Mouse (Mus musculus) CH12.LX (cell line): ENCODE results near the gene BC051019. TPM values are rescaled to one million over a fixed set of nuclear protein-coding genes. Genes with fewer than 3 reads are reported as not detected.
A peak's percentile ranks its signal among the peaks of the same experiment; 100 is the strongest.

Experiments
- DNase-seq: peaks from one replicate; pipeline ENCODE4 v3.0.0-alpha.2; 2013; ENCODE audit errors: extremely low read depth
- H3K27ac ChIP-seq: 2 replicates; pipeline ENCODE4 v1.5.1; 2012; ENCODE audit warnings: low read depth, mild to moderate bottlenecking, control low read depth, moderate library complexity; ENCODE audit not compliant: insufficient read depth
- H3K27me3 ChIP-seq: replicated peaks from 2 replicates; pipeline ENCODE3; 2012; ENCODE audit warnings: inconsistent platforms
- H3K36me3 ChIP-seq, 2 experiments: replicated peaks in 1 of 2; 2 replicates each; pipeline versions ENCODE3 to v1.6.1; 2012; ENCODE audit warnings: inconsistent platforms in 1 of 2, low read length in 1 of 2, mild to moderate bottlenecking in 1 of 2, mixed read lengths in 1 of 2, moderate library complexity in 1 of 2; ENCODE audit not compliant: control insufficient read depth in 1 of 2, insufficient read depth in 1 of 2
- H3K4me1 ChIP-seq, 2 experiments: 2 replicates each; pipeline ENCODE4 v1.6.1; 2012; ENCODE audit warnings: inconsistent platforms in 1 of 2, moderate library complexity in 1 of 2; ENCODE audit not compliant: insufficient read depth in 2 of 2, control insufficient read depth in 1 of 2
- H3K4me2 ChIP-seq: 2 replicates; pipeline ENCODE4 v1.6.1; 2012; ENCODE audit warnings: low read depth, mild to moderate bottlenecking, control low read depth; ENCODE audit not compliant: poor library complexity, insufficient read depth, severe bottlenecking
- H3K4me3 ChIP-seq, 3 experiments: fragments of 150-350 bp in 1 of 3; sonication (generic) in 1 of 3; replicated peaks in 1 of 3; 2 replicates each; pipeline versions ENCODE3 to v1.5.1; 2011 to 2012; ENCODE audit warnings: low read depth in 2 of 3, low read length in 2 of 3, mild to moderate bottlenecking in 2 of 3, moderate library complexity in 2 of 3, control low read depth in 1 of 3, improper control_type of control experiment in 1 of 3, inconsistent platforms in 1 of 3, mixed read lengths in 1 of 3; ENCODE audit not compliant: poor library complexity in 1 of 3
- H3K79me2 ChIP-seq: replicated peaks from 2 replicates; pipeline ENCODE4 v1.6.1; 2012; ENCODE audit warnings: mild to moderate bottlenecking, moderate library complexity; ENCODE audit not compliant: control insufficient read depth, poor library complexity, insufficient read depth, severe bottlenecking; ENCODE audit errors: extremely low read depth
- H3K9ac ChIP-seq: 2 replicates; pipeline ENCODE4 v1.6.1; 2012; ENCODE audit warnings: low read depth, mild to moderate bottlenecking, control low read depth, moderate library complexity; ENCODE audit not compliant: insufficient read depth
- H3K9me3 ChIP-seq: replicated peaks from 2 replicates; pipeline ENCODE3; 2012; ENCODE audit warnings: low read length, inconsistent platforms, mixed read lengths
- CHD2 ChIP-seq: IDR thresholded peaks from 2 replicates; pipeline ENCODE4 v1.6.1; 2011; ENCODE audit warnings: low read length, improper control_type of control experiment
- CTCF ChIP-seq, 2 experiments: IDR thresholded peaks in 1 of 2; conservative IDR thresholded peaks in 1 of 2; 2 replicates each; pipeline ENCODE4 v1.5.1; 2011 to 2012; ENCODE audit warnings: low read depth in 2 of 2, low read length in 2 of 2, improper control_type of control experiment in 1 of 2, inconsistent platforms in 1 of 2, mild to moderate bottlenecking in 1 of 2, moderate library complexity in 1 of 2
- ELF1 ChIP-seq: IDR thresholded peaks from 2 replicates; pipeline ENCODE4 v1.6.1; 2014; ENCODE audit warnings: low read depth, mild to moderate bottlenecking, inconsistent platforms, low read length, improper control_type of control experiment
- IRF4 ChIP-seq: IDR thresholded peaks from 2 replicates; pipeline ENCODE4 v1.6.1; 2014; ENCODE audit warnings: low read depth, mild to moderate bottlenecking, inconsistent platforms, low read length, improper control_type of control experiment
- JUN ChIP-seq: IDR thresholded peaks from 2 replicates; pipeline ENCODE4 v1.6.1; 2011; ENCODE audit warnings: low read depth, mild to moderate bottlenecking, low read length, improper control_type of control experiment, moderate library complexity; ENCODE audit not compliant: insufficient read depth
- MAFK ChIP-seq: IDR thresholded peaks from 2 replicates; pipeline ENCODE4 v1.6.1; 2011; ENCODE audit warnings: low read length, improper control_type of control experiment; ENCODE audit not compliant: insufficient replicate concordance
- MAX ChIP-seq: IDR thresholded peaks from 2 replicates; pipeline ENCODE4 v1.6.1; 2011; ENCODE audit warnings: low read length, improper control_type of control experiment
- MAZ ChIP-seq: IDR thresholded peaks from 2 replicates; pipeline ENCODE4 v1.6.1; 2012; ENCODE audit warnings: low read depth, mild to moderate bottlenecking, inconsistent platforms, low read length, improper control_type of control experiment, moderate library complexity
- PAX5 ChIP-seq: IDR thresholded peaks from 2 replicates; pipeline ENCODE4 v1.6.1; 2012; ENCODE audit warnings: low read length, inconsistent platforms, mixed read lengths
- USF1 ChIP-seq: IDR thresholded peaks from 2 replicates; pipeline ENCODE4 v1.6.1; 2014; ENCODE audit warnings: low read depth, mild to moderate bottlenecking, inconsistent platforms, low read length, improper control_type of control experiment
- ZKSCAN1 ChIP-seq: IDR thresholded peaks from 2 replicates; pipeline ENCODE4 v1.6.1; 2012; ENCODE audit warnings: low read depth, inconsistent platforms, low read length, improper control_type of control experiment, borderline replicate concordance
- dilution Hi-C: fragments of 300-500 bp; cut with MboI; formaldehyde crosslinking; loops from 2 replicates; pipeline ENCODE4 v1.14.3; 2020; ENCODE audit warnings: low sequenced_read_pairs; ENCODE audit not compliant: extremely low pct_unique_long_range_greater_than_20kb, extremely low pct_ligation_motif_present
- in situ Hi-C: fragments of 300-500 bp; cut with MboI; formaldehyde crosslinking; loops from 3 replicates; pipeline ENCODE4 v1.14.3; 2019; ENCODE audit warnings: low sequenced_read_pairs, low pct_ligation_motif_present, low pct_unique_long_range_greater_than_20kb, mixed read lengths
- polyA plus RNA-seq: library from polyadenylated mRNA; unstranded; fragments of >175 nt; gene quantifications from 2 replicates; pipeline ENCODE4 v1.2.1, GENCODE M21; 2012; ENCODE audit warnings: low read depth; ENCODE audit not compliant: insufficient read length
- total RNA-seq, 2 experiments: library from RNA; depleted of rRNA; stranded (reverse); fragments of 300-350 nt in 1 of 2; fragments of >200 nt in 1 of 2; gene quantifications; 2 replicates each; pipeline ENCODE4 v1.2.3; 2012 to 2014

Gene BC051019
- total and polyA plus RNA-seq, 3 experiments: 0.17 to 0.33 TPM; not detected in 1

DNA sequence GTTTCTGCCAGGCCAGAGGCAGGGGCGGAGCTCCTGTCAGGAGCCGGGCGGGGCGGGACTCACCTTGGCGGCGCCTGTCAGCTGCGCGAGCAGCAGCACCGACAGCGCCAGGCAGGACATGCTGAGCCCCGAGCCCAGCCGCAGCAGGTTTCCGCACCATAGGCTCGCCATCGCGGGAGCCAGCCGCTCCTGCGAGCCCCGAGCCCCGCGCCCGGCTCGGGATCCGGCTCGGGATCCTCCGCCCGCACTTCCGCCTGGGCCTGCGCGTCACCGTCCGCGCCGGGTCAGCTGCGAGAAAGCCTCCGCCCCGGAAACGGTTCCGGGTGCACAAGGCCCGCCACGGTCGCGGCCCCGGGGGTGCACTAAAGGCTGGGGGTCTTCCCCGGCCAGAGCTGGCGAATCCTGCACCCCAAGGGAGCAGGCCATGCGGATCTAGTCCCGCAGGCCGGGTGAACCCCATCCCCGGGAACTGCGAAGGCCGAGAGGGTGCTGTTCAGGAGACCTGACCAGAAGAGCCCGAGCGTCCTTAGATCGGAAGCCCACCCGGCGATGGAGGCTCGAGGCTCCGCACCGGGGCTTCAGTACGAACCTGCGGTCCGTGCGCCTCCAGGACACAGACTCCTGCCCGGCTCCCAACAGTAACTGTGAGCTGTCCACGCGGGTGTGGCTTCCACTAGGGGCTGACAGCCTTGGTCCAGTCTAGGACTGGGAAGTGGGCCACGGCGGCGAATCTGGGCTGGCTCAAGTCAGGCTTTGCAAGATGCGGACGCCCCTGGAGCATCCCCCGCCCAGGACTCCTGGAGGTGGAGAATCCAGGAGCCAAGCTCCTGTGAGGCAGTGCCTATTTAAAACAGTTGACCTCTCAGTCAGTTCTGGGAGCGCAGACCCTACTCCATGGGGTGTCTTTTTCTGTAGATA lies 28.6 kb upstream of the BC051019 start, which contains the start of gene Tmem9b (continued):
- no peak for TF ChIP-seq ZKSCAN1
- peak; percentile 92 for TF ChIP-seq ELF1
- peak; percentile 17; the same call in 1 of the 2 replicates for TF ChIP-seq MAX
- no peak; the same call in 1 of the 2 replicates for TF ChIP-seq USF1
- no peak for TF ChIP-seq MAZ
- TF ChIP-seq CHD2: no peak; the same call in 1 of the 2 replicates
- TF ChIP-seq JUN: no peak
- TF ChIP-seq PAX5: no peak

DNA sequence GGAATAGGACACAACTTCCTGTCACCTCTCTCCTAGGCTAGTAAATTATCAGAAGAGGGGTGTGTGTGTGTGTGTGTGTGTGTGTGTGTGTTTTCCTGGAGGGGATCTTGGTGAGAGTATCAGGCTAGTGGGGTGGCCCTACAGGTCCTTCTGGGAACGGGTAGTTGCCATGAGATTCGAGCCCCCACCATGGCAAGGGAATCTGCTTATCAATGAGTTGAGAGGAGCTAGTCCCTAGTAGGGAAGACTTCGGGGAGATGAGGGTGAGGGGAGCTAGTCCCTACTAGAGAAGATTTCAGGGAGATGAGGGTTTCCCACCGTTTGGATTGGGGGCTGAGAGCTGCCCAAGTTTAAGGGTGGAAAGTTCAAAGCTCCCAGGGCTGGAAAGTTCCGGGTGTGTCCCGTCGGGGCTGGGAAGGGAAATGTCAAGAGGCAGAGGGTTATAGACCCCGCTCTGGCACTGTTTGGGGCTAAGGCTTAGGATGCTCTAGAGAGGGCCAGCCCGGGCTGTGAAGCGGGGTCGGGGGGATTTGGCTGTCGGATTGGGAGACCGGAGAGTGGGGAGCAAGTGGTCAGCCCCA lies 27.9 kb upstream of the BC051019 start:
- dilution Hi-C loops: no loop called here
- peak overlapping the region; percentile 92 for H3K9ac ChIP-seq

GRCm38 (mm10) chr7:109747747-109748146 lies 24.1 kb upstream of the BC051019 start:
- Histone ChIP-seq H3K9me3 (no peaks in the 10 kb centered on the region), H3K27ac (no peak overlapping the region), H3K79me2 (no peaks in the 10 kb centered on the region)
- in situ Hi-C loops: no loop called here
- TF ChIP-seq MAFK (no peak), CTCF (conservative IDR thresholded peaks at IDR 0.05 in 1 of 2, IDR thresholded peaks at IDR 0.05 in 1 of 2; ENCODE audit: low read depth in 2 of 2, low read length in 2 of 2) (peak in 1 of 2 experiments; percentile 10; a peak in 2 of 4 replicates)
- TF ChIP-seq, all 38 proteins: peak for 1
- H3K27me3 ChIP-seq: no peaks in the 10 kb centered on the region
- H3K4me2 ChIP-seq: no peak overlapping the region
- H3K36me3 ChIP-seq: peaks cover 25 to 46% of the 10 kb centered on the region in 2 experiments
- DNase-seq: no peak
- no peak overlapping the region for H3K9ac ChIP-seq
- no peak overlapping the region for H3K4me3 ChIP-seq
- H3K4me1 ChIP-seq: peaks cover 2 to 11% of the 10 kb centered on the region in 2 experiments; a peak in 3 of 4 replicates
- dilution Hi-C loops: no loop called here

More for the DNA sequence above, 27.9 kb upstream of the BC051019 start:
- Histone ChIP-seq H3K4me1 (peaks cover 2 to 18% of the 10 kb centered on the region in 2 experiments; a peak in 3 of 4 replicates), H3K27me3 (no peaks in the 10 kb centered on the region), H3K36me3 (peaks cover 0 to 21% of the 10 kb centered on the region in 2 experiments), H3K27ac (no peak overlapping the region), H3K79me2 (no peaks in the 10 kb centered on the region)
- in situ Hi-C loops: no loop called here
- TF ChIP-seq MAX (no peak), IRF4 (0 out of 2 replicates have a peak, but pooled peaks have one; percentile 3)
- TF ChIP-seq, all 38 proteins: peak for 1
- no peaks in the 10 kb centered on the region for H3K9me3 ChIP-seq
- peak overlapping the region; percentile 37 for H3K4me2 ChIP-seq
- peak overlapping the region; percentile 87 to 96 (median 91) for H3K4me3 ChIP-seq
- no peak for DNase-seq
